Mouse (Mus musculus): ENCODE measurements around the gene Coa3.

Coa3 gene

GRCm38 (mm10) chr11:101248258-101248994 lies 30.5 kb downstream of the Coa3 start:
- peak; percentile 59 for DNase-seq

GRCm38 (mm10) chr11:101247521-101248030 lies 31.3 kb downstream of the Coa3 start:
- DNase-seq, result no peak

GRCm38 (mm10) chr11:101246702-101247012 lies 32.3 kb downstream of the Coa3 start:
- no peak for DNase-seq

GRCm38 (mm10) chr11:101245855-101246701 lies 32.8 kb downstream of the Coa3 start, which contains the start of gene Ramp2:
Gene Ramp2, plus strand, starts transcription at chr11:101246028.
- DNase-seq, result peak; percentile 59

- no peak for DNase-seq
Observed at GRCm38 (mm10) chr11:101245071-101245470, 33.8 kb downstream of the Coa3 start.

- no peak for DNase-seq
Observed at GRCm38 (mm10) chr11:101238071-101238647, 40.8 kb downstream of the Coa3 start.

- no peak for DNase-seq
Observed at GRCm38 (mm10) chr11:101236782-101237181, 42.1 kb downstream of the Coa3 start.

GRCm38 (mm10) chr11:101235429-101235828 lies 43.5 kb downstream of the Coa3 start:
- no peak for DNase-seq

- no peak for DNase-seq
Observed at GRCm38 (mm10) chr11:101234124-101234523, 44.8 kb downstream of the Coa3 start.

GRCm38 (mm10) chr11:101233240-101233639 lies 45.7 kb downstream of the Coa3 start:
- no peak for DNase-seq

GRCm38 (mm10) chr11:101232010-101232839 lies 46.7 kb downstream of the Coa3 start:
- no peak for DNase-seq

GRCm38 (mm10) chr11:101230991-101231871 lies 47.7 kb downstream of the Coa3 start:
- DNase-seq, result no peak

- no peak for DNase-seq
Observed at GRCm38 (mm10) chr11:101230526-101230925, 48.4 kb downstream of the Coa3 start.

GRCm38 (mm10) chr11:101230061-101230511 lies 48.8 kb downstream of the Coa3 start:
- DNase-seq, result no peak

- DNase-seq, result no peak
Observed at GRCm38 (mm10) chr11:101229361-101229900, 49.5 kb downstream of the Coa3 start.

All from thymus, postnatal 14 days (tissue).